Mouse (Mus musculus) intestine, embryonic 14.5 days (tissue): ENCODE results near the gene Parp1. TPM values are rescaled to one million over a fixed set of nuclear protein-coding genes. Genes with fewer than 3 reads are reported as not detected.
"Not testable (repeated sequence)": the region's sequence is repeated elsewhere in the genome, so short reads cannot be mapped to it uniquely, and the experiment has no call there.

Experiments used
- ATAC-seq: fragments of 200-750 bp; cut with Nextera tagmentation; replicated peaks from 2 replicates; pipeline ENCODE4 v1.8.0; 2017; ENCODE audit warnings: low read depth, moderate number of reproducible peaks, moderate TSS enrichment, moderate library complexity; ENCODE audit not compliant: low FRiP score, low TSS enrichment
- DNase-seq: peaks from one replicate; pipeline ENCODE4 v3.0.0-alpha.2; 2018; ENCODE audit warnings: low spot score
- H3K27ac ChIP-seq: fragments of 300-500 bp; sonication (generic); 2 replicates; pipeline ENCODE4 v1.5.1; 2014; ENCODE audit warnings: low read depth, mild to moderate bottlenecking, control low read depth
- H3K27me3 ChIP-seq: fragments of 300-500 bp; sonication (generic); replicated peaks from 2 replicates; pipeline ENCODE4 v1.6.1; 2014; ENCODE audit warnings: low read length, control low read depth; ENCODE audit not compliant: control insufficient read depth, insufficient read depth
- H3K36me3 ChIP-seq: fragments of 300-500 bp; sonication (generic); 2 replicates; pipeline ENCODE4 v1.6.1; 2014; ENCODE audit warnings: low read length, control low read depth; ENCODE audit not compliant: control insufficient read depth, insufficient read depth
- H3K4me1 ChIP-seq: fragments of 300-500 bp; sonication (generic); replicated peaks from 2 replicates; pipeline ENCODE4 v1.6.1; 2014; ENCODE audit warnings: low read length, control low read depth, mixed read lengths; ENCODE audit not compliant: control insufficient read depth, insufficient read depth
- H3K4me2 ChIP-seq: fragments of 300-500 bp; sonication (generic); 2 replicates; pipeline ENCODE4 v1.6.1; 2014; ENCODE audit warnings: low read length
- H3K4me3 ChIP-seq: fragments of 300-500 bp; sonication (generic); 2 replicates; pipeline ENCODE4 v1.5.1; 2014; ENCODE audit warnings: low read depth, low read length, control low read depth, mixed read lengths
- H3K9ac ChIP-seq: fragments of 300-500 bp; sonication (generic); 2 replicates; pipeline ENCODE4 v1.6.1; 2014; ENCODE audit warnings: mild to moderate bottlenecking, low read length
- H3K9me3 ChIP-seq: fragments of 300-500 bp; sonication (generic); 2 replicates; pipeline ENCODE4 v1.6.1; 2016; ENCODE audit warnings: low read length, control low read depth; ENCODE audit not compliant: control insufficient read depth
- WGBS: fragments of 180-500 bp; shearing (Covaris S2); extraction: QIAGEN DNeasy Blood & Tissue Kit; methylation state at CpG from one replicate; pipeline ENCODE4 v1.1.7; 2014; 5-methylcytosine and 5-hydroxymethylcytosine counted together
- polyA plus RNA-seq: library from polyadenylated mRNA; unstranded; fragments of >200 nt; fragmentation: Nextera tagmentation; extraction: Ambion mirVana; gene quantifications from 2 replicates; pipeline ENCODE4 v1.2.1, GENCODE M21; 2014

The Parp1 gene
- polyA plus RNA-seq, 1 experiment from 2014 or later, result 139 TPM

DNA sequence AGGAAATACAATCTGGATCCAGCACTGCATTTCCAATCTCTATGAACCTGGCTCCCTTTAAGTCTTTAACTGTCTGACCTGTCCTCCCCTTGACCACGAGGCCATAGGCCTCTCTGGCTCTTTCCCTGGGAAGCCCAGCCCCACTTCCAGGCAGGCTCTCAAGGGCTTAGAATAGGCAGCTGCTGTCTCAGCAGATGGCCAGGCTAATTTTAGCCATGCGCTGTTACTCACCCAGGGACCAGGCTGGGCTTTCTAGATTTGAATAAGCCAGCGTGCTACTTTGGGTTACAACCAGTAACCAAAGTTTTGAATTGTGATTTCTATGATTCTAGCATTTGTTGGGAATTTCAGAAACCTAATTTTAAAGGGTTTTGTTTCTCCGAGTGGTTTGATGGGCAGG is 35.9 kb downstream of the Parp1 start:
- no peaks in the 10 kb centered on the region for H3K4me1 ChIP-seq
- H3K4me3 ChIP-seq, result no peak overlapping the region
- H3K27me3 ChIP-seq, result no peaks in the 10 kb centered on the region
- ATAC-seq (no peak), DNase-seq (no peak)
- WGBS, result 69% methylated on average over 4 of the region's 4 CpGs
- peaks cover 40% of the 10 kb centered on the region for H3K36me3 ChIP-seq
- H3K9me3 ChIP-seq, result no peaks in the 10 kb centered on the region
- H3K4me2 ChIP-seq, result no peak overlapping the region
- H3K27ac ChIP-seq, result no peak overlapping the region
- no peak overlapping the region for H3K9ac ChIP-seq

DNA sequence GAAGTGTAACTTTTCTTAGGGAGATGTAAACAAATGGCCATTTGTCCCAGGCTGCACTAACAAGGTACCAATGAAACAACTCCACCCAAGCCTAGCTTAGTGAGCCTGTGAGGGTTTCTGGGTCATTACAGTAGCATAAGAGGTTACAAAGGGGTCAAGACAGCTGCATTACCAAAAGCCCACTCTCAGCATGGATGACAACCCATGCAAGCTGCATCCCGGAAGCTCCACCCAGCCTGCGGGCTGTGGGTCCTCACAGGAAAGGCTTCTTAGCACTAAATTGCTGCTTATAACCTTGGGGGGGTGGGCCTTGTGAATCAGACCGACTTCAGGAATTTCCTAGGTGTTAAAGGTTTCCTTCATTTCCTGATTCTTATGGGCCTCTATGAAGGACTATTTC is 37.4 kb downstream of the Parp1 start:
- Histone ChIP-seq H3K36me3 (peaks cover 25% of the 10 kb centered on the region), H3K9me3 (no peaks in the 10 kb centered on the region), H3K9ac (no peak overlapping the region), H3K4me1 (no peaks in the 10 kb centered on the region), H3K4me2 (no peak overlapping the region), H3K4me3 (no peak overlapping the region), H3K27me3 (no peaks in the 10 kb centered on the region), H3K27ac (no peak overlapping the region)
- no peak for DNase-seq
- ATAC-seq, result no peak
- WGBS, result 35% methylated on average over 3 of the region's 3 CpGs

DNA sequence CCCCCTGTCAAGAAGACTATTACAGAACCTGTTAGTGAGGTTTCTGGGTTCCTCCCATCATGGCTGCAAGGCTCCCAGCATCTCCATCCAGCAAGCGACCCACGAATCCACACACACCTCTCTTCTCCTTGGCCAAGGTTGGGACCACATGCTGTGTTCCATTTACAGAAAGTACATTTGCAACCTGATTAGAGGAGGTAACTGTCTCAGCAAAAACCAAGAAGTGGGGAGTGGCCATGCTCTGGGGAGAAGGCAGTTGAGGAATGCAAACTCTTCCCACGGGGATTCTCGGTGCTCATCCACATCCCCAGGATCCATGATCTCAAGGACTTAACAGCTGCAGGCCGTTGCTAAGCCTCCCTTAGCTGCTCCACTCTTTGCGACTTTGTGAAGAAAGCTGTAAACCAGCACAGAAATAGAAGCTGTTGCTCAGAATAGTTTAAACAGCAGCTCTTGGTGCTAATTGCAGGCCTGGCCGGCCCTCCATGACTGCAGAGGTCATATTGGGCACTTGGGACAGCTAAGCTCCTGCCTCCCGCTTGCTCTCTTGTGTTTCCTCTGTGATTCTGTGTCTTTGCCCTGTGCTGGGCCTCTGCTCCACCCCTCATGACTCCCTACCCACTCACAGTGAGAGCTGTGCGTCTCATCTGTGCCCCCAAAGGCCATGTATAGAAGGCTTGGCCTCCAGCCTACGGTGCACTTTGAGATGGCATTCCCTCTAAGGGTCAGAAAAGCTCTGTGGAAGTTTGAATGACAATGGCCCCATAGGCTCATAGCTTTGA is 38.3 kb downstream of the Parp1 start:
- Histone ChIP-seq H3K36me3 (peaks cover 17% of the 10 kb centered on the region), H3K9me3 (no peaks in the 10 kb centered on the region), H3K4me1 (no peaks in the 10 kb centered on the region), H3K4me3 (no peak overlapping the region), H3K27ac (no peak overlapping the region), H3K27me3 (no peaks in the 10 kb centered on the region), H3K4me2 (no peak overlapping the region), H3K9ac (no peak overlapping the region)
- ATAC-seq (no peak), DNase-seq (no peak)
- 63% methylated on average over 10 of the region's 10 CpGs for WGBS

DNA sequence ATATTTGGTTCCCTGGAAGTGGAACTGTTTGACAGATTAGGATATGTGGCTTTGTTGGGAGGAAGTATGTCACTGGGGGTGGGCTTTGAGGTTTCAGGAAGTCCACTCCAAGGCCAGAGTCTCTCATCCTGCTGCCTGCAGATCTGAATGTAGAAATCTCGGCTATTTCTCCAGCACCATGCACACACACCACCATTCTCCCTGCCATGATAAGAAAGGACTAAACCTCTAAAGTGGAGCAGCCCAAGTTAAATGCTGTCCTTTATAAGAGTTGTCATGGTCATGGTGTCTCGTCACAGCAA is 38.8 kb downstream of the Parp1 start:
- no peak overlapping the region for H3K9ac ChIP-seq
- WGBS, result 82% methylated on average over 2 of the region's 2 CpGs

DNA sequence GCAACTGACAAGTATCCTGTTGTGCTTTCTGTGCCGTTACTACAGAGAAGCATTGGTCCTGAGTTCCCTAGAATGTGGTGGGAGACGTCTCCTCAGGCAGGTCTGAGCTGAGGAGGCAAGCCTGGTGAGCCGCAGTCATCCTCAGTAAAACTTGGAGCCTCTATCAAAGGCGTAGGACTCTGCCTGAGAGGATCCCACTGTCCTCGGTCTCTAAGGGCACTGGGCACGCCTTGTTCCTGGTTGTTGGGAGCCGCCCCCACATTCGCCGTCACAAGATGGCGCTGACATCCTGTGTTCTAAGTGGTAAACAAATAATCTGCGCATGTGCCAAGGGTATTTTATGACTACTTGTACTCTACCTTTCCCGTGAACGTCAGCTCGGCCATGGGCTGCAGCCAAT is 43.1 kb downstream of the Parp1 start:
- H3K27me3 ChIP-seq, H3K4me2 ChIP-seq, ATAC-seq, H3K4me3 ChIP-seq, H3K27ac ChIP-seq, H3K36me3 ChIP-seq, DNase-seq, H3K9me3 ChIP-seq, H3K9ac ChIP-seq, H3K4me1 ChIP-seq: not testable (repeated sequence)
- 93% methylated on average over 11 of the region's 14 CpGs for WGBS

More for the DNA sequence above, 38.8 kb downstream of the Parp1 start:
- Histone ChIP-seq H3K27me3 (no peaks in the 10 kb centered on the region), H3K4me2 (no peak overlapping the region), H3K27ac (no peak overlapping the region), H3K36me3 (peaks cover 11% of the 10 kb centered on the region), H3K4me1 (no peaks in the 10 kb centered on the region), H3K9me3 (no peaks in the 10 kb centered on the region), H3K4me3 (no peak overlapping the region)
- no peak for DNase-seq
- no peak for ATAC-seq

DNA sequence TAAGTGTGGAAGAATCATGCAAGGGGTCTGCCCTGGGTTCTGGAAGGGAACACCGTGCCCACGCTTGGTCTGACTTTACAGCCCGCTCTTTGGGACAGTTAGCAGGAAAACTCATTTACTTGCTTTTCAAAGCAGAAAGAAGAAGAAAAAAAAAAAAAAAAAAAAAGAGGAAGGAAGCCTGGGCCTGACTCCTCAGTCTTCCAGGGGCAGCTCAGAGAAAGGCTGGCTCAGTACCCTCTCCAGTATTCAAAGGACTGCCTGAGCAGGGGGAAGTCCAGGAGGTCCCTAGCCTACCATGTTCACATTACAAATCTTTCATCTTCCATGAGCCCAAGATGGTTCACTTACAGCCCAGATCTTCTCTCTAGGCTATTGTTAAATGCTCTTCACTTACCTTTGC is 48.0 kb downstream of the Parp1 start:
- H3K36me3 ChIP-seq, result no peaks in the 10 kb centered on the region
- WGBS, result 95% methylated on average over 3 of the region's 3 CpGs

DNA sequence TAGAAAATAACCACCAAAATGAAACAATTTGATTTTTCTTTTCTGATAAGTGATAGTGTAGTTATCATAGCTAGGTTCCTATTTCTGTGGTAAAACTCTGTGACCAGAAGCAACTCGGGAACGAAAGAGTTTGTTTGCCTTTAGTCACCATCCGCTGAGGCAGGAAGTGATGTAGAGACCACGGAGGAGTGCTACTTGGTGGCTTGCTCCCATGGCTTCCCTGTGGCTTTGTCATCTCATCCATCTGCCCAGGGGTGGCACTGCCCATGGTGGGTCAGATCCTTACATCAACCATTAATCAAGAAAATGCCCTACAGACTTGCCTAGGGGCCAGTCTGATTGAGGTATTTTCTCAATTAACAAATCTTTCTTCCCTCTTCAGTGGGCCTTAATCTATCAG is 53.7 kb downstream of the Parp1 start:
- peaks cover 4% of the 10 kb centered on the region; the same call in 1 of the 2 replicates for H3K9me3 ChIP-seq
- no peak overlapping the region for H3K4me2 ChIP-seq
- no peak overlapping the region for H3K4me3 ChIP-seq
- H3K4me1 ChIP-seq, result no peaks in the 10 kb centered on the region
- no peak for DNase-seq
- H3K36me3 ChIP-seq, result no peaks in the 10 kb centered on the region
- no peaks in the 10 kb centered on the region for H3K27me3 ChIP-seq
- ATAC-seq, result no peak
- no peak overlapping the region for H3K27ac ChIP-seq
- 79% methylated on average over 4 of the region's 4 CpGs for WGBS
- no peak overlapping the region for H3K9ac ChIP-seq

More for the DNA sequence above, 48.0 kb downstream of the Parp1 start:
- Histone ChIP-seq H3K9ac (no peak overlapping the region), H3K9me3 (no peaks in the 10 kb centered on the region), H3K27ac (no peak overlapping the region), H3K4me1 (no peaks in the 10 kb centered on the region), H3K4me2 (no peak overlapping the region), H3K27me3 (no peaks in the 10 kb centered on the region), H3K4me3 (no peak overlapping the region)
- ATAC-seq (no peak), DNase-seq (no peak)

DNA sequence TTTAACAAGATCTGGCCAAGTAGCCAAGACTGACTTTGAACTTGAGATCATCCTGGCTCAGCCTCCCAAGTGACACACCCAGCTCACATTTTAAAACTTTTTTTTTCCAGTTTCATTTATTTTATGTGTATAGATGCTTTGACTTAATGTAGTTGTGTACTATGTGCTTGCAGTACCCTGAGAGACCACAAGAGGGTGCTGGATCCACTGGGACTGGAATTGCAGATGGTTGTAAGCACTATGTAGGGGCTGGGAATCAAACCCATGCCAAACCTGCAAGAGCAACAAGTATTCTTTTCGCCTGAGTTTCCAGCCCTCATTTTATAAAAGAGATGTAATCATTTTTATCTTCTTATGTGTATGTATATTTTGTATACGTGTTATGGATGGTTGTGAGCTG is 55.2 kb downstream of the Parp1 start:
- Histone ChIP-seq H3K4me1 (no peaks in the 10 kb centered on the region), H3K9me3 (peaks cover 4% of the 10 kb centered on the region; the same call in 1 of the 2 replicates), H3K4me2 (no peak overlapping the region), H3K4me3 (no peak overlapping the region), H3K9ac (no peak overlapping the region), H3K36me3 (no peaks in the 10 kb centered on the region), H3K27ac (no peak overlapping the region), H3K27me3 (no peaks in the 10 kb centered on the region)
- DNase-seq (no peak), ATAC-seq (no peak)
- WGBS, result 90% methylated on average over 2 of the region's 2 CpGs

DNA sequence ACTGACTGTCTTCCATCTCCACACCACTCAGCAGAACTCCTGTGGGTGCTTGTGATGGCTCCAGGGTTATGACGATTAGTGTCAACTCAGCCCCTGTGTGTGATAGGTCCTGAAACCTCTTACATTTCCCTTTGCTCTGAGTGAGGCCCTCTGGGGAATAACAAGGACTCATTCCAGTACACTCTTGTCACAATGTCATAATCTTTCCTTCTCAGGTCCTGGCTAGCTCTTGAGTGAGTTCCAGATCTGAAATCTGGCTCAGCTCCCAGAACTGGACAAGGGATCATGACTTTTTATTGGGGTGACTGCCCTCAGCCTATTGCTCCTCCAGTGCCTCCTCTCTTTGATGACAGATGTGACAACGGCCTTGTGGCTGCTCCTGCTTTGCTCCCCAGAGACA is 57.4 kb downstream of the Parp1 start:
- no peak overlapping the region for H3K4me3 ChIP-seq
- H3K36me3 ChIP-seq, result no peaks in the 10 kb centered on the region
- H3K27ac ChIP-seq, result no peak overlapping the region
- WGBS, result 72% methylated on average over 2 of the region's 2 CpGs
- no peak for ATAC-seq
- no peak for DNase-seq
- H3K4me1 ChIP-seq, result no peaks in the 10 kb centered on the region
- H3K9ac ChIP-seq, result no peak overlapping the region
- H3K9me3 ChIP-seq, result peaks cover 4% of the 10 kb centered on the region; the same call in 1 of the 2 replicates
- no peak overlapping the region for H3K4me2 ChIP-seq
- no peaks in the 10 kb centered on the region for H3K27me3 ChIP-seq
